29 mouse cellular contexts compared by ENCODE assay signal in the genomic region with DNA sequence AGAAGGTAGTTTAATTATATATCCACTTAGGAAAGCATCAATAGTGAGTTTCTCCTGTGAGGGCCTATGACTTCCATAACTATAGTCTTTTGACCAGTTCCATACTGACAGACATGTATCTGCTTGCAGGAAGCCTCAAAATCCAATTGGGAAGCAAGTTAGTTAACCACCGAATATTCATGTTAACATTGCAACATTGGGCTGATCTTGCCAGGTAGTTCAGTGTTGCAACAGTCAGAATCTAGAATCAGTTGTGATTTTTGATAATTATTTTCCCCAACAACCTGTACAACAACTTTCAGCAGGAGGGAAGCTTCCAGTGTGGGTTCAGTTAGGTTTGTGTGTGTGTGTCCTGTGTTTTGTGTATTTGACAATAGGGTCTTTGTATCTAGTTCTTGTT.
"Had no signal": no experiment of that assay in that cellular context is flagged by ENCODE, and none has a peak within 500 bp of the region (broad histone marks: within the 10 kb centered on the region; RNA-seq: fewer than 3 reads in every experiment).

No protein-coding gene starts in this region.

- H3K27me3 ChIP-seq: embryonic facial prominence, embryonic 12.5 days; embryonic facial prominence, embryonic 13.5 days; embryonic facial prominence, embryonic 15.5 days; forebrain, embryonic 12.5 days; forebrain, embryonic 13.5 days; forebrain, embryonic 15.5 days had no signal

- H3K9me3 ChIP-seq: embryonic facial prominence, embryonic 10.5 days; embryonic facial prominence, embryonic 12.5 days; forebrain, embryonic 12.5 days; forebrain, embryonic 13.5 days had no signal

- ATAC-seq: forebrain, embryonic 13.5 days; forebrain, embryonic 14.5 days; forebrain, embryonic 15.5 days; forebrain, embryonic 16.5 days; forebrain, postnatal 0 days had no signal

- H3K4me1 ChIP-seq: embryonic facial prominence, embryonic 10.5 days; embryonic facial prominence, embryonic 12.5 days; embryonic facial prominence, embryonic 13.5 days; embryonic facial prominence, embryonic 15.5 days; forebrain, embryonic 10.5 days; forebrain, embryonic 12.5 days; forebrain, embryonic 13.5 days; forebrain, embryonic 15.5 days had no signal

- DNase-seq: cerebellum, adult 2 months; cerebellum, adult 8-10 months; cerebellum, adult 9-10 months; cerebellum, adult 9-11 months; cerebellum, postnatal 10 days; cerebellum, postnatal 14 days; cerebellum, postnatal 25 days; cerebellum, postnatal 36 days; embryo, embryonic 11 days; forebrain, postnatal 0 days; gastrocnemius, adult 2 months; gastrocnemius, postnatal 10 days; gastrocnemius, postnatal 14 days; gastrocnemius, postnatal 25 days; gastrocnemius, postnatal 36 days; heart, adult 11 months; heart, adult 18-20 months; heart, adult 2 months had no signal

- H3K4me2 ChIP-seq: embryonic facial prominence, embryonic 12.5 days; embryonic facial prominence, embryonic 13.5 days; embryonic facial prominence, embryonic 15.5 days; forebrain, embryonic 12.5 days; forebrain, embryonic 13.5 days; forebrain, embryonic 15.5 days had no signal

- H3K36me3 ChIP-seq: embryonic facial prominence, embryonic 10.5 days; embryonic facial prominence, embryonic 12.5 days; embryonic facial prominence, embryonic 13.5 days; embryonic facial prominence, embryonic 15.5 days; forebrain, embryonic 10.5 days; forebrain, embryonic 12.5 days; forebrain, embryonic 15.5 days had no signal

- H3K27ac ChIP-seq: embryonic facial prominence, embryonic 10.5 days; embryonic facial prominence, embryonic 12.5 days; embryonic facial prominence, embryonic 13.5 days; embryonic facial prominence, embryonic 15.5 days; forebrain, embryonic 10.5 days; forebrain, embryonic 12.5 days; forebrain, embryonic 13.5 days; forebrain, embryonic 15.5 days; gastrocnemius, adult 2 months; heart, adult 2 months had no signal

- H3K4me3 ChIP-seq: embryonic facial prominence, embryonic 10.5 days; embryonic facial prominence, embryonic 12.5 days; embryonic facial prominence, embryonic 13.5 days; embryonic facial prominence, embryonic 15.5 days; erythroblast, embryonic 14.5 days; forebrain, embryonic 10.5 days; forebrain, embryonic 12.5 days; forebrain, embryonic 13.5 days; forebrain, embryonic 15.5 days; gastrocnemius, adult 2 months; heart, adult 2 months had no signal

- H3K9ac ChIP-seq: embryonic facial prominence, embryonic 12.5 days; embryonic facial prominence, embryonic 13.5 days; embryonic facial prominence, embryonic 15.5 days; forebrain, embryonic 12.5 days; forebrain, embryonic 13.5 days; forebrain, embryonic 15.5 days; forebrain, postnatal 0 days had no signal
